Mouse (Mus musculus) CD4-positive naive resting alpha-beta T cell, adult 57 days (primary cell): ENCODE data around the gene Sesn3. TPM values are rescaled to one million over a fixed set of nuclear protein-coding genes. Genes with fewer than 3 reads are reported as not detected.

ENCODE experiments used
- total RNA-seq: library from RNA; stranded (reverse); gene quantifications from one replicate; pipeline ENCODE4 v1.2.4, GENCODE M21; 2023

The Sesn3 gene
- 151 TPM for total RNA-seq

DNA sequence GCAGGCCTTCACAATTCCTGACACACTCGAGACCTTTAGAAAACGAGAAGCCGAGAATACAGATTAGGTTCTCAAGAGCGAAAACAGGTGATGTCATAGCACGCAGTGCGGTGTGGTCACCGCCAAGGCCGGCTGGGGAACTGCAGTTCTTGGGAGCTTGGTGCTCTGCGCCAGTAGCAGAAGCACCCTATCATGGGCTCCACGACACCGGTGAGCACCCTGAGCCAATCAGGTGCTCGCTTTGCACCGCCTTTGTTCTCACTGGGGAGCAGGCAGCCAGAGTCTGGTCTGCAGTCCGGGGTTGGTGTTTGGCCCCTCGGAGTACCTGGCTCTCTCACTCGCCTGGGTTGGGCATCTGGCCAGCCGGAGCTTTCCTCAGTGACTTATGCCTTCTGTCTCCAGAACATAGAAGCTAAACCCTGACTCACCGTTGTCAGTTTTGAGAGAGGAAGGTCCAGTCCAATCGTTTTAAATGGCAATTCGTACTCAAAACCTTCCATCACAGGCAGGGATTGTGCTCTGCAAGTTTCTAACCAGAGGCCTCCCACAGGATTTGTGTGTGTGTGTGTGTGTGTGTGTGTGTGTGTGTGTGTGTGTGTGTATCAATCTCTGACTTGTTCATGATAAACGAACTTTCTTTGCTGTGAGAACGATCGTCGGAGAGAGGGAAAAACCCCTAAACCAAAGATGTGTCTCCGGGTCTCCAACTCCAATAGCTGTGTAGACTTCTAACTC, at the start of gene Sesn3:
TSS of gene Sesn3 (plus strand) at position 82 of the 735 bp plus-strand sequence.

DNA sequence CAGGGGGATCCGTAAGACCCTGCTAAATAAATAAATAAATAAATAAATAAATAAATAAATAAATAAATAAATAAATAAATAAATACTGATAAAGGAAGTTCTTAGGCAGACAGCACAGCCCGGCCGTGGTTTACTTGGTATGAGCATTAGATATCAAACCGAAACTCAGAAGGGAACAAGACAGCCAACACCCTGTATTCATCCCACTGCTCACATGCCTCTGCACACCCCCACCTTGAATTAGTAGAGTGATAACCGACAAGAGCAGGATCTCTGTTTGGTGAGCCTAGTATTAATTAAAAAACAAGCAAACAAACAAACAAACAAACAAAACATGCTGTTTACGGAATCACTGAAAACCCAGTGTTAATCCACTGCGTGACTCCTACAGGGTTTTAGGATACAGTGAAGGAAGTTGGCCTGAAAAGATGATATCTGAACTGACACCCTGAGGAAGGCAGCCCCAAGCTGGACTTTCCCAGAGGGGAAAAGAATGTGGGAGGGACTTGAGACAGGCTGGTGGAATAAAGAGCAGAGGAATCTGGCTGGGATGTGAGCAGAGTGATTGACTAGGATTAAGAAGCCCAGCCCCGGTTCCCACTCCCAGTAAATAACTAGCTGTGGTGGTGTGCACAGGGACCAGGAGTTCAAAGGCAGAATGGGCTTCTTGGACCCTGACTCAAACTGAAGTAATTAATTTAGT, 106.6 kb downstream of the Sesn3 start, which contains the start of gene Endod1:
TSS of gene Endod1 (minus strand) at position 155 of the 703 bp plus-strand sequence.

Other genes starting within 250 kb of the Sesn3 start
- gene Endod1, start 106.4 kb downstream of the Sesn3 start, total RNA-seq = 8.7 TPM
- 0.89 TPM for gene Kdm4d, start 225.4 kb downstream of the Sesn3 start, total RNA-seq
- 104 TPM for gene Cwc15, start 225.6 kb downstream of the Sesn3 start, total RNA-seq